Mouse (Mus musculus) ES-E14 (cell line): ENCODE measurements around the gene Mta2. TPM values are rescaled to one million over a fixed set of nuclear protein-coding genes. Genes with fewer than 3 reads are reported as not detected.

Source experiments
- DNase-seq: peaks from one replicate; pipeline ENCODE4 v3.0.0-alpha.2; 2013; ENCODE audit warnings: low read depth, low spot score
- H3K27ac ChIP-seq: 2 replicates; pipeline ENCODE4 v1.5.1; 2012; ENCODE audit warnings: low read depth, mild to moderate bottlenecking, low read length, moderate library complexity, mixed read lengths; ENCODE audit not compliant: poor library complexity, insufficient read depth, severe bottlenecking
- H3K36me3 ChIP-seq: 2 replicates; pipeline ENCODE4 v1.6.1; 2012; ENCODE audit warnings: mild to moderate bottlenecking, low read length, moderate library complexity, mixed read lengths; ENCODE audit not compliant: control insufficient read depth, poor library complexity, insufficient read depth, severe bottlenecking
- H3K4me1 ChIP-seq, 2 experiments: fragments of 150-350 bp in 1 of 2; sonication (generic) in 1 of 2; 2 replicates each; pipeline ENCODE4 v1.6.1; 2012; ENCODE audit warnings: low read length in 2 of 2, mild to moderate bottlenecking in 1 of 2, mixed read lengths in 1 of 2; ENCODE audit not compliant: control insufficient read depth in 2 of 2, insufficient read depth in 2 of 2, poor library complexity in 1 of 2
- H3K4me3 ChIP-seq, 2 experiments: fragments of 150-350 bp in 1 of 2; sonication (generic) in 1 of 2; 2 replicates each; pipeline ENCODE4 v1.5.1; 2012; ENCODE audit warnings: low read length in 2 of 2, low read depth in 1 of 2, mild to moderate bottlenecking in 1 of 2, mixed read lengths in 1 of 2; ENCODE audit not compliant: insufficient read depth in 1 of 2, poor library complexity in 1 of 2, severe bottlenecking in 1 of 2
- H3K9ac ChIP-seq: 2 replicates; pipeline ENCODE4 v1.6.1; 2012; ENCODE audit warnings: low read depth, mild to moderate bottlenecking, low read length, mixed read lengths; ENCODE audit not compliant: poor library complexity, insufficient read depth, severe bottlenecking
- H3K9me3 ChIP-seq: fragments of 150-350 bp; sonication (generic); 2 replicates; pipeline ENCODE4 v1.6.1; 2012; ENCODE audit warnings: low read depth, mild to moderate bottlenecking, low read length; ENCODE audit not compliant: control insufficient read depth, insufficient read depth
- CHD2 ChIP-seq: IDR thresholded peaks from 2 replicates; pipeline ENCODE4 v1.6.1; 2014; ENCODE audit warnings: mild to moderate bottlenecking, low read depth, low read length, inconsistent platforms
- HCFC1 ChIP-seq: IDR thresholded peaks from 2 replicates; pipeline ENCODE4 v1.6.1; 2012; ENCODE audit warnings: low read length, inconsistent platforms, borderline replicate concordance; ENCODE audit not compliant: insufficient read depth
- MAFK ChIP-seq: IDR thresholded peaks from 2 replicates; pipeline ENCODE4 v1.6.1; 2014; ENCODE audit warnings: mild to moderate bottlenecking, low read depth, low read length, inconsistent platforms; ENCODE audit not compliant: insufficient read depth
- ZC3H11A ChIP-seq: IDR thresholded peaks from 2 replicates; pipeline ENCODE4 v1.6.1; 2012; ENCODE audit warnings: low read depth, mild to moderate bottlenecking, inconsistent platforms, low read length, borderline replicate concordance
- ZNF384 ChIP-seq: IDR thresholded peaks from 2 replicates; pipeline ENCODE4 v1.6.1; 2012; ENCODE audit warnings: low read depth, low read length, inconsistent platforms
- in situ Hi-C, 2 experiments: fragments of 600-800 bp; cut with MboI; formaldehyde crosslinking; loops; one replicate each; pipeline ENCODE4 v1.15.1; 2025; ENCODE audit warnings: low sequenced_read_pairs in 2 of 2, inconsistent platforms in 1 of 2; ENCODE audit not compliant: unreplicated experiment in 2 of 2
- total RNA-seq: library from RNA; depleted of rRNA; stranded (reverse); fragments of 300-350 nt; gene quantifications from 2 replicates; pipeline ENCODE4 v1.2.3, GENCODE M21; 2012; rRNA removed

Gene Mta2
- total RNA-seq, 1 experiment, result 92.9 TPM

- Histone ChIP-seq H3K4me1 (peaks cover 5 to 15% of the 10 kb centered on the region in 2 experiments; a peak in 3 of 4 replicates), H3K36me3 (peaks cover 23% of the 10 kb centered on the region), H3K4me3 (no peak overlapping the region), H3K9me3 (no peaks in the 10 kb centered on the region), H3K9ac (no peak overlapping the region), H3K27ac (no peak overlapping the region)
- in situ Hi-C loops, result loop anchor here (10.0 to 25.0 kb wide), 2 partner anchors 86 to 88 kb away; partner anchors contain the start of gene Scgb1a1 (in 2 of the 2)
- TF ChIP-seq ZNF384 (no peak), ZC3H11A (no peak), CHD2 (no peak), MAFK (no peak), HCFC1 (no peak)
- no peak for DNase-seq
Measured at GRCm38 (mm10) chr19:8999223-8999622, 57.5 kb downstream of the Mta2 start.

Other genes starting within 250 kb of the Mta2 start
- gene Slc3a2, start 218.5 kb upstream of the Mta2 start, total RNA-seq, result 354 and 566 TPM in 2 replicates
- gene Wdr74, start 206.0 kb upstream of the Mta2 start, total RNA-seq, result 173 and 180 TPM in 2 replicates
- 8.5 and 8.9 TPM in 2 replicates for gene 1700092M07Rik, start 201.2 kb upstream of the Mta2 start, total RNA-seq
- 66.3 and 73.2 TPM in 2 replicates for gene Stx5a, start 200.5 kb upstream of the Mta2 start, total RNA-seq
- 99.5 and 101 TPM in 2 replicates for gene Nxf1, start 184.8 kb upstream of the Mta2 start, total RNA-seq
- 77.3 and 125 TPM in 2 replicates for gene Tmem223, start 170.9 kb upstream of the Mta2 start, total RNA-seq
- gene Tmem179b, start 167.4 kb upstream of the Mta2 start, total RNA-seq, result 45.9 and 51.2 TPM in 2 replicates
- 28.6 and 29.4 TPM in 2 replicates for gene Taf6l, start 155.5 kb upstream of the Mta2 start, total RNA-seq
- 113 and 144 TPM in 2 replicates for gene Polr2g, start 143.3 kb upstream of the Mta2 start, total RNA-seq
- gene Zbtb3, start 139.3 kb upstream of the Mta2 start, total RNA-seq, result 3.4 TPM in 2 replicates
- 42.6 and 47.5 TPM in 2 replicates for gene Ttc9c, start 122.5 kb upstream of the Mta2 start, total RNA-seq
- gene Hnrnpul2, start 121.9 kb upstream of the Mta2 start, total RNA-seq, result 37.5 and 48.5 TPM in 2 replicates
- 1.4 and 2.7 TPM in 2 replicates for gene AC129217.1, start 112.1 kb upstream of the Mta2 start, total RNA-seq
- gene Bscl2, start 104.4 kb upstream of the Mta2 start, total RNA-seq, result 62.6 and 79.6 TPM in 2 replicates
- 4.5 TPM in 2 replicates for gene Gng3, start 102.7 kb upstream of the Mta2 start, total RNA-seq
- 1.3 and 2.4 TPM in 2 replicates for gene Lrrn4cl, start 91.1 kb upstream of the Mta2 start, total RNA-seq
- gene Ubxn1, start 70.4 kb upstream of the Mta2 start, total RNA-seq, result 207 and 220 TPM in 2 replicates
- gene Uqcc3, start 61.0 kb upstream of the Mta2 start, total RNA-seq, result 75.3 and 83.4 TPM in 2 replicates
- 11.0 and 14.3 TPM in 2 replicates for gene Lbhd1, start 58.1 kb upstream of the Mta2 start, total RNA-seq
- not detected in 2 replicates for gene Gm49403, start 57.9 kb upstream of the Mta2 start, total RNA-seq
- gene 1810009A15Rik, start 53.0 kb upstream of the Mta2 start, total RNA-seq, result 146 and 214 TPM in 2 replicates
- not detected in 2 replicates for gene Gm49416, start 52.9 kb upstream of the Mta2 start, total RNA-seq
- 54.0 and 59.3 TPM in 2 replicates for gene Ints5, start 48.9 kb upstream of the Mta2 start, total RNA-seq
- gene Ganab, start 43.8 kb upstream of the Mta2 start, total RNA-seq, result 321 and 436 TPM in 2 replicates
- gene B3gat3, start 21.5 kb upstream of the Mta2 start, total RNA-seq, result 30.4 and 36.8 TPM in 2 replicates
- gene Rom1, start 12.5 kb upstream of the Mta2 start, total RNA-seq, result 3.6 and 4.0 TPM in 2 replicates
- 20.6 and 22.2 TPM in 2 replicates for gene Eml3, start 12.3 kb upstream of the Mta2 start, total RNA-seq
- gene Tut1, start 12.0 kb downstream of the Mta2 start, total RNA-seq, result 42.6 and 49.6 TPM in 2 replicates
- gene Eef1g, start 25.2 kb downstream of the Mta2 start, total RNA-seq, result 1,417 and 1,811 TPM in 2 replicates
- gene Ahnak, start 47.4 kb downstream of the Mta2 start, total RNA-seq, result 102 and 155 TPM in 2 replicates
- not detected in 2 replicates for gene Scgb1a1, start 146.1 kb downstream of the Mta2 start, total RNA-seq
- 14.4 and 17.2 TPM in 2 replicates for gene Asrgl1, start 193.8 kb downstream of the Mta2 start, total RNA-seq